In genomic region chr11:102963246-102963854, GRCm38 (mm10) we compare ENCODE assay signal across 11 mouse cellular contexts. TPM values are rescaled to one million over a fixed set of nuclear protein-coding genes. Genes with fewer than 3 reads are reported as not detected.
DNase-seq lines count a peak whose midpoint lies in the region; ATAC-seq lines count a peak whose summit lies in the region.
"Had no signal": no experiment of that assay in that cellular context is flagged by ENCODE, and none has a peak within 500 bp of the region (broad histone marks: within the 10 kb centered on the region; RNA-seq: fewer than 3 reads in every experiment).

No protein-coding gene starts in this region.

- WGBS in kidney, embryonic 14.5 days = 3% methylated on average over 16 of the region's 16 CpGs
- 7% methylated on average over 16 of the region's 16 CpGs for WGBS in embryonic facial prominence, embryonic 13.5 days
- 9% methylated on average over 16 of the region's 16 CpGs for WGBS in intestine, embryonic 14.5 days

- H3K27me3 ChIP-seq in kidney, embryonic 14.5 days (ENCODE audit: control insufficient read depth, insufficient read depth, low read length) = peaks cover 12% of the 10 kb centered on the region; the same call in 1 of the 2 replicates
- H3K27me3 ChIP-seq in embryonic facial prominence, embryonic 13.5 days = peaks cover 31% of the 10 kb centered on the region
- H3K27me3 ChIP-seq in intestine, embryonic 14.5 days (replicated peaks; ENCODE audit: control insufficient read depth, insufficient read depth, low read length) = no peaks in the 10 kb centered on the region

- peaks cover 15% of the 10 kb centered on the region for H3K4me1 ChIP-seq in kidney, embryonic 14.5 days (ENCODE audit: control insufficient read depth, insufficient read depth, low read length)
- peaks cover 23% of the 10 kb centered on the region for H3K4me1 ChIP-seq in embryonic facial prominence, embryonic 13.5 days
- peaks cover 15% of the 10 kb centered on the region for H3K4me1 ChIP-seq in intestine, embryonic 14.5 days (replicated peaks; ENCODE audit: control insufficient read depth, insufficient read depth, low read length)

- no peak overlapping the region for H3K27ac ChIP-seq in kidney, embryonic 14.5 days (ENCODE audit: low read depth, low read length)
- no peak overlapping the region; the same call in 1 of the 2 replicates for H3K27ac ChIP-seq in embryonic facial prominence, embryonic 13.5 days
- H3K27ac ChIP-seq in intestine, embryonic 14.5 days (ENCODE audit: low read depth) = peak overlapping the region; percentile 60

- H3K9ac ChIP-seq in kidney, embryonic 14.5 days (ENCODE audit: low read depth, low read length) = peak overlapping the region; percentile 38; the same call in 1 of the 2 replicates
- peak overlapping the region; percentile 54 for H3K9ac ChIP-seq in embryonic facial prominence, embryonic 13.5 days
- peak overlapping the region; percentile 7; the same call in 1 of the 2 replicates for H3K9ac ChIP-seq in intestine, embryonic 14.5 days (ENCODE audit: low read length)

- no peaks in the 10 kb centered on the region for H3K9me3 ChIP-seq in kidney, embryonic 14.5 days (ENCODE audit: control insufficient read depth, low read length)
- H3K9me3 ChIP-seq in embryonic facial prominence, embryonic 13.5 days = no peaks in the 10 kb centered on the region
- no peaks in the 10 kb centered on the region for H3K9me3 ChIP-seq in intestine, embryonic 14.5 days (ENCODE audit: control insufficient read depth, low read length)

- H3K4me2 ChIP-seq in kidney, embryonic 14.5 days (replicated peaks; ENCODE audit: low read depth, low read length) = peak overlapping the region; percentile 40
- H3K4me2 ChIP-seq in embryonic facial prominence, embryonic 13.5 days = peak overlapping the region; percentile 48
- H3K4me2 ChIP-seq in intestine, embryonic 14.5 days (ENCODE audit: low read length) = peak overlapping the region; percentile 31

- no peaks in the 10 kb centered on the region for H3K36me3 ChIP-seq in kidney, embryonic 14.5 days (ENCODE audit: control insufficient read depth, insufficient read depth, low read length)
- no peaks in the 10 kb centered on the region for H3K36me3 ChIP-seq in embryonic facial prominence, embryonic 13.5 days
- no peaks in the 10 kb centered on the region for H3K36me3 ChIP-seq in intestine, embryonic 14.5 days (ENCODE audit: control insufficient read depth, insufficient read depth, low read length)

- H3K4me3 ChIP-seq in kidney, embryonic 14.5 days (ENCODE audit: low read length) = no peak overlapping the region; the same call in 1 of the 2 replicates
- peak overlapping the region; percentile 19 for H3K4me3 ChIP-seq in embryonic facial prominence, embryonic 13.5 days
- no peak overlapping the region for H3K4me3 ChIP-seq in intestine, embryonic 14.5 days (ENCODE audit: low read depth, low read length)
- H3K4me3 ChIP-seq: erythroblast, embryonic 14.5 days had no signal

- DNase-seq in kidney, adult 9 months = no peak
- DNase-seq in intestine, embryonic 14.5 days (ENCODE audit: low spot score) = peak; percentile 64
- DNase-seq in neural tube, embryonic 10.5 days (ENCODE audit: extremely low spot score, low spot score) = peak; percentile 59
- no peak for DNase-seq in adipocyte (ENCODE audit: low spot score)
- DNase-seq in gastrocnemius, adult 8-10 months (ENCODE audit: low spot score in 2 of 2) = no peak
- DNase-seq in adrenal gland, adult (ENCODE audit: inconsistent age in 2 of 2, low spot score in 1 of 2) = no peak
- DNase-seq: lung, postnatal 36 days had no signal

- ATAC-seq in kidney, embryonic 14.5 days (ENCODE audit: low FRiP score, low TSS enrichment) = peak; percentile 36
- no peak for ATAC-seq in embryonic facial prominence, embryonic 13.5 days (ENCODE audit: insufficient number of reproducible peaks, insufficient read depth, low FRiP score, low TSS enrichment, low read depth)
- ATAC-seq in intestine, embryonic 14.5 days (replicated peaks; ENCODE audit: low FRiP score, low TSS enrichment, low read depth) = 0 out of 2 replicates have a peak, but pooled peaks have one; percentile 24

RNA-seq across cellular contexts. Expression of gene C1ql1, which starts 16.9 kb away (rescaled TPM):
- 6.7 and 8.3 TPM in 2 replicates for polyA plus RNA-seq in kidney, embryonic 14.5 days (2014; fragmentation: Nextera tagmentation; extraction: Ambion mirVana)
- 3.4 TPM in 2 replicates for polyA plus RNA-seq in embryonic facial prominence, embryonic 13.5 days (2015; fragmentation: Nextera tagmentation; extraction: Ambion mirVana)
- 8.2 and 9.0 TPM in 2 replicates for polyA plus RNA-seq in intestine, embryonic 14.5 days (2014; fragmentation: Nextera tagmentation; extraction: Ambion mirVana)
- not detected for total RNA-seq in gastrocnemius, adult 8-10 months (2022)
- total RNA-seq: CH12.LX had no signal
- polyA plus RNA-seq: erythroblast, embryonic 14.5 days had no signal

RNA-seq across cellular contexts. Expression of gene Kif18b, which starts 38.4 kb away (rescaled TPM):
- 8.3 and 13.0 TPM in 2 replicates for polyA plus RNA-seq in kidney, embryonic 14.5 days (2014; fragmentation: Nextera tagmentation; extraction: Ambion mirVana)
- polyA plus RNA-seq in embryonic facial prominence, embryonic 13.5 days (2015; fragmentation: Nextera tagmentation; extraction: Ambion mirVana) = 11.0 and 12.8 TPM in 2 replicates
- 7.0 and 7.8 TPM in 2 replicates for polyA plus RNA-seq in intestine, embryonic 14.5 days (2014; fragmentation: Nextera tagmentation; extraction: Ambion mirVana)
- total RNA-seq in gastrocnemius, adult 8-10 months (2022) = not detected

Comparison
In these comparisons a context has a peak if more than half of its experiments do, and no peak if none do; other contexts are left out.
1. DNase-seq: peak in intestine, embryonic 14.5 days (single experiment) and neural tube, embryonic 10.5 days (single experiment); none in kidney, adult 9 months (single experiment), adipocyte (single experiment), gastrocnemius, adult 8-10 months (0 of 2) and adrenal gland, adult (0 of 2).
2. Peak in every context shown above with its lines, with median percentiles within 50 percentile points of each other: H3K4me2 ChIP-seq and H3K9ac ChIP-seq.